Mouse (Mus musculus): ENCODE data around the gene Ltbp4. TPM values are rescaled to one million over a fixed set of nuclear protein-coding genes. Genes with fewer than 3 reads are reported as not detected.

Ltbp4 gene
- polyA plus RNA-seq, 1 experiment from 2014 or later: 7.0 TPM

GRCm38 (mm10) chr7:27371715-27372462 lies 34.4 kb upstream of the Ltbp4 start:
- H3K9ac ChIP-seq (ENCODE audit: low read length): no peak overlapping the region
- DNase-seq (ENCODE audit: low spot score) (no peak), ATAC-seq (ENCODE audit: insufficient read depth, low FRiP score, low TSS enrichment) (no peak)
- no peaks in the 10 kb centered on the region for H3K36me3 ChIP-seq (ENCODE audit: control insufficient read depth, insufficient read depth, low read length)
- H3K9me3 ChIP-seq (ENCODE audit: control insufficient read depth, low read length): no peaks in the 10 kb centered on the region
- H3K4me3 ChIP-seq (ENCODE audit: low read depth, low read length): no peak overlapping the region
- 0 out of 2 replicates have a peak overlapping the region, but pooled peaks have one; percentile 6 for H3K4me2 ChIP-seq (ENCODE audit: low read depth)
- H3K27me3 ChIP-seq (ENCODE audit: control insufficient read depth, insufficient read depth, low read length): peaks cover 93% of the 10 kb centered on the region
- 4% methylated on average over 44 of the region's 44 CpGs for WGBS
- H3K27ac ChIP-seq (ENCODE audit: low read depth, low read length): no peak overlapping the region
- H3K4me1 ChIP-seq (ENCODE audit: control insufficient read depth, insufficient read depth, low read length): peaks cover 2% of the 10 kb centered on the region; the same call in 1 of the 2 replicates

- Histone ChIP-seq H3K9me3 (ENCODE audit: control insufficient read depth, low read length) (no peaks in the 10 kb centered on the region), H3K27ac (ENCODE audit: low read depth, low read length) (no peak overlapping the region), H3K4me3 (ENCODE audit: low read depth, low read length) (no peak overlapping the region), H3K4me2 (ENCODE audit: low read depth) (no peak overlapping the region), H3K9ac (ENCODE audit: low read length) (no peak overlapping the region), H3K27me3 (ENCODE audit: control insufficient read depth, insufficient read depth, low read length) (peaks cover 97% of the 10 kb centered on the region), H3K4me1 (ENCODE audit: control insufficient read depth, insufficient read depth, low read length) (peaks cover 2% of the 10 kb centered on the region; the same call in 1 of the 2 replicates), H3K36me3 (ENCODE audit: control insufficient read depth, insufficient read depth, low read length) (no peaks in the 10 kb centered on the region)
- DNase-seq (ENCODE audit: low spot score): no peak
- ATAC-seq (ENCODE audit: insufficient read depth, low FRiP score, low TSS enrichment): no peak
- 82% methylated on average over 19 of the region's 19 CpGs for WGBS
Observed at GRCm38 (mm10) chr7:27369111-27369510, 31.6 kb upstream of the Ltbp4 start.

- peaks cover 2% of the 10 kb centered on the region; the same call in 1 of the 2 replicates for H3K4me1 ChIP-seq (ENCODE audit: control insufficient read depth, insufficient read depth, low read length)
- no peak for ATAC-seq (ENCODE audit: insufficient read depth, low FRiP score, low TSS enrichment)
- no peaks in the 10 kb centered on the region for H3K9me3 ChIP-seq (ENCODE audit: control insufficient read depth, low read length)
- no peak for DNase-seq (ENCODE audit: low spot score)
- no peaks in the 10 kb centered on the region for H3K36me3 ChIP-seq (ENCODE audit: control insufficient read depth, insufficient read depth, low read length)
- no peak overlapping the region for H3K4me2 ChIP-seq (ENCODE audit: low read depth)
- H3K27me3 ChIP-seq (ENCODE audit: control insufficient read depth, insufficient read depth, low read length): peaks cover 98% of the 10 kb centered on the region
- no peak overlapping the region for H3K4me3 ChIP-seq (ENCODE audit: low read depth, low read length)
- WGBS: 10% methylated on average over 11 of the region's 11 CpGs
- H3K9ac ChIP-seq (ENCODE audit: low read length): no peak overlapping the region
- H3K27ac ChIP-seq (ENCODE audit: low read depth, low read length): no peak overlapping the region
Observed at GRCm38 (mm10) chr7:27367976-27368375, 30.5 kb upstream of the Ltbp4 start.

- 45% methylated on average over 21 of the region's 21 CpGs for WGBS
Observed at GRCm38 (mm10) chr7:27366082-27366844, 28.8 kb upstream of the Ltbp4 start.

GRCm38 (mm10) chr7:27364379-27364778 lies 26.9 kb upstream of the Ltbp4 start:
- Histone ChIP-seq H3K4me2 (ENCODE audit: low read depth) (no peak overlapping the region), H3K27me3 (ENCODE audit: control insufficient read depth, insufficient read depth, low read length) (peaks cover 70% of the 10 kb centered on the region), H3K27ac (ENCODE audit: low read depth, low read length) (no peak overlapping the region), H3K9ac (ENCODE audit: low read length) (no peak overlapping the region), H3K9me3 (ENCODE audit: control insufficient read depth, low read length) (no peaks in the 10 kb centered on the region), H3K36me3 (ENCODE audit: control insufficient read depth, insufficient read depth, low read length) (no peaks in the 10 kb centered on the region), H3K4me1 (ENCODE audit: control insufficient read depth, insufficient read depth, low read length) (no peaks in the 10 kb centered on the region), H3K4me3 (ENCODE audit: low read depth, low read length) (peak overlapping the region; percentile 6; the same call in 1 of the 2 replicates)
- DNase-seq (ENCODE audit: low spot score): no peak
- WGBS: 3% methylated on average over 29 of the region's 29 CpGs
- ATAC-seq (ENCODE audit: insufficient read depth, low FRiP score, low TSS enrichment): no peak

More at GRCm38 (mm10) chr7:27366082-27366844, 28.8 kb upstream of the Ltbp4 start:
- no peaks in the 10 kb centered on the region for H3K4me1 ChIP-seq (ENCODE audit: control insufficient read depth, insufficient read depth, low read length)
- H3K4me3 ChIP-seq (ENCODE audit: low read depth, low read length): no peak overlapping the region
- H3K27me3 ChIP-seq (ENCODE audit: control insufficient read depth, insufficient read depth, low read length): peaks cover 89% of the 10 kb centered on the region
- H3K9me3 ChIP-seq (ENCODE audit: control insufficient read depth, low read length): no peaks in the 10 kb centered on the region
- H3K4me2 ChIP-seq (ENCODE audit: low read depth): no peak overlapping the region
- no peak overlapping the region for H3K9ac ChIP-seq (ENCODE audit: low read length)
- no peak overlapping the region for H3K27ac ChIP-seq (ENCODE audit: low read depth, low read length)
- no peaks in the 10 kb centered on the region for H3K36me3 ChIP-seq (ENCODE audit: control insufficient read depth, insufficient read depth, low read length)
- DNase-seq (ENCODE audit: low spot score) (no peak), ATAC-seq (ENCODE audit: insufficient read depth, low FRiP score, low TSS enrichment) (no peak)

GRCm38 (mm10) chr7:27361283-27361946 lies 23.9 kb upstream of the Ltbp4 start:
- H3K4me3 ChIP-seq (ENCODE audit: low read depth, low read length): peak overlapping the region; percentile 42
- peak; percentile 92 for ATAC-seq (ENCODE audit: insufficient read depth, low FRiP score, low TSS enrichment)
- H3K36me3 ChIP-seq (ENCODE audit: control insufficient read depth, insufficient read depth, low read length): no peaks in the 10 kb centered on the region
- H3K9me3 ChIP-seq (ENCODE audit: control insufficient read depth, low read length): no peaks in the 10 kb centered on the region
- no peaks in the 10 kb centered on the region; the same call in 1 of the 2 replicates for H3K4me1 ChIP-seq (ENCODE audit: control insufficient read depth, insufficient read depth, low read length)
- H3K27me3 ChIP-seq (ENCODE audit: control insufficient read depth, insufficient read depth, low read length): peaks cover 62% of the 10 kb centered on the region
- H3K4me2 ChIP-seq (ENCODE audit: low read depth): peak overlapping the region; percentile 71
- peak overlapping the region; percentile 56 for H3K9ac ChIP-seq (ENCODE audit: low read length)
- peak; percentile 100 for DNase-seq (ENCODE audit: low spot score)
- WGBS: under 1% methylated on average over 50 of the region's 52 CpGs
- H3K27ac ChIP-seq (ENCODE audit: low read depth, low read length): no peak overlapping the region

GRCm38 (mm10) chr7:27360749-27361148 lies 23.3 kb upstream of the Ltbp4 start:
- ATAC-seq (ENCODE audit: insufficient read depth, low FRiP score, low TSS enrichment) (no peak), DNase-seq (ENCODE audit: low spot score) (no peak)
- Histone ChIP-seq H3K27me3 (ENCODE audit: control insufficient read depth, insufficient read depth, low read length) (peaks cover 56% of the 10 kb centered on the region), H3K36me3 (ENCODE audit: control insufficient read depth, insufficient read depth, low read length) (no peaks in the 10 kb centered on the region), H3K9me3 (ENCODE audit: control insufficient read depth, low read length) (no peaks in the 10 kb centered on the region), H3K4me2 (ENCODE audit: low read depth) (peak overlapping the region; percentile 71), H3K4me1 (ENCODE audit: control insufficient read depth, insufficient read depth, low read length) (no peaks in the 10 kb centered on the region; the same call in 1 of the 2 replicates), H3K9ac (ENCODE audit: low read length) (no peak overlapping the region), H3K27ac (ENCODE audit: low read depth, low read length) (no peak overlapping the region), H3K4me3 (ENCODE audit: low read depth, low read length) (peak overlapping the region; percentile 8)
- WGBS: 55% methylated on average over 6 of the region's 6 CpGs

- Histone ChIP-seq H3K4me3 (ENCODE audit: low read depth, low read length) (no peak overlapping the region), H3K36me3 (ENCODE audit: control insufficient read depth, insufficient read depth, low read length) (no peaks in the 10 kb centered on the region), H3K9me3 (ENCODE audit: control insufficient read depth, low read length) (no peaks in the 10 kb centered on the region), H3K4me1 (ENCODE audit: control insufficient read depth, insufficient read depth, low read length) (peaks cover under 1% of the 10 kb centered on the region; the same call in 1 of the 2 replicates), H3K9ac (ENCODE audit: low read length) (no peak overlapping the region), H3K27ac (ENCODE audit: low read depth, low read length) (no peak overlapping the region), H3K4me2 (ENCODE audit: low read depth) (no peak overlapping the region), H3K27me3 (ENCODE audit: control insufficient read depth, insufficient read depth, low read length) (peaks cover 47% of the 10 kb centered on the region)
- 86% methylated on average over 9 of the region's 9 CpGs for WGBS
- no peak for DNase-seq (ENCODE audit: low spot score)
- no peak for ATAC-seq (ENCODE audit: insufficient read depth, low FRiP score, low TSS enrichment)
Observed at GRCm38 (mm10) chr7:27359706-27360358, 22.3 kb upstream of the Ltbp4 start.
